Mouse (Mus musculus) forebrain, embryonic 15.5 days (tissue): Measurements from ENCODE around the gene Pithd1. TPM values are rescaled to one million over a fixed set of nuclear protein-coding genes. Genes with fewer than 3 reads are reported as not detected.

Source experiments
- ATAC-seq: fragments of 200-750 bp; cut with Nextera tagmentation; replicated peaks from 2 replicates; pipeline ENCODE4 v1.8.0; 2017; ENCODE audit warnings: mild to moderate bottlenecking, moderate TSS enrichment, moderate library complexity
- H3K27ac ChIP-seq: fragments of 300-500 bp; sonication (generic); replicated peaks from 2 replicates; pipeline ENCODE4 v1.5.1; 2015; ENCODE audit warnings: mild to moderate bottlenecking, inconsistent platforms
- H3K27me3 ChIP-seq: fragments of 300-500 bp; sonication (generic); 2 replicates; pipeline ENCODE4 v1.6.1; 2015; ENCODE audit warnings: inconsistent platforms
- H3K36me3 ChIP-seq: fragments of 300-500 bp; sonication (generic); 2 replicates; pipeline ENCODE4 v1.6.1; 2015; ENCODE audit warnings: mild to moderate bottlenecking, inconsistent platforms
- H3K4me1 ChIP-seq: fragments of 300-500 bp; sonication (generic); 2 replicates; pipeline ENCODE4 v1.6.1; 2015; ENCODE audit warnings: inconsistent platforms
- H3K4me2 ChIP-seq: fragments of 300-500 bp; sonication (generic); replicated peaks from 2 replicates; pipeline ENCODE4 v1.6.1; 2015; ENCODE audit warnings: mild to moderate bottlenecking, inconsistent platforms
- H3K4me3 ChIP-seq: fragments of 300-500 bp; sonication (generic); 2 replicates; pipeline ENCODE4 v1.5.1; 2015; ENCODE audit warnings: mild to moderate bottlenecking, inconsistent platforms
- H3K9ac ChIP-seq: fragments of 300-500 bp; sonication (generic); replicated peaks from 2 replicates; pipeline ENCODE4 v1.6.1; 2015; ENCODE audit warnings: mild to moderate bottlenecking, inconsistent platforms
- H3K9me3 ChIP-seq: fragments of 300-500 bp; sonication (generic); 2 replicates; pipeline ENCODE4 v1.6.1; 2016; ENCODE audit warnings: inconsistent platforms
- WGBS: fragments of 180-500 bp; shearing (Covaris S2); methylation state at CpG from one replicate; pipeline ENCODE4 v1.1.7; 2015; ENCODE audit warnings: mixed read lengths; 5-methylcytosine and 5-hydroxymethylcytosine counted together
- polyA plus RNA-seq: library from polyadenylated mRNA; unstranded; fragments of >200 nt; fragmentation: Nextera tagmentation; extraction: Ambion mirVana; gene quantifications from 2 replicates; pipeline ENCODE4 v1.2.1, GENCODE M21; 2015

Gene Pithd1
- polyA plus RNA-seq, 1 experiment from 2014 or later, result 55.3 TPM

GRCm38 (mm10) chr4:136020743-136021548, 33.9 kb upstream of the Pithd1 start:
- H3K27me3 ChIP-seq, result no peaks in the 10 kb centered on the region
- peak; percentile 80 for ATAC-seq

GRCm38 (mm10) chr4:136016059-136016602, 29.1 kb upstream of the Pithd1 start:
- Histone ChIP-seq H3K36me3 (peaks cover 22% of the 10 kb centered on the region), H3K27ac (no peak overlapping the region), H3K4me2 (no peak overlapping the region), H3K4me3 (no peak overlapping the region), H3K9ac (no peak overlapping the region), H3K27me3 (no peaks in the 10 kb centered on the region), H3K9me3 (no peaks in the 10 kb centered on the region), H3K4me1 (peaks cover 18% of the 10 kb centered on the region)
- WGBS, result 80% methylated on average over 3 of the region's 3 CpGs
- no peak for ATAC-seq

More at GRCm38 (mm10) chr4:136020743-136021548, 33.9 kb upstream of the Pithd1 start:
- H3K27ac ChIP-seq, result peak overlapping the region; percentile 82
- peak overlapping the region; percentile 93 for H3K4me3 ChIP-seq
- H3K9me3 ChIP-seq, result no peaks in the 10 kb centered on the region
- H3K4me1 ChIP-seq, result peaks cover 18% of the 10 kb centered on the region
- H3K9ac ChIP-seq, result peak overlapping the region; percentile 85
- peak overlapping the region; percentile 96 for H3K4me2 ChIP-seq
- no peaks in the 10 kb centered on the region for H3K36me3 ChIP-seq
- 3% methylated on average over 44 of the region's 62 CpGs for WGBS

- WGBS, result 88% methylated on average over 4 of the region's 4 CpGs
- Histone ChIP-seq H3K36me3 (peaks cover 70% of the 10 kb centered on the region), H3K27ac (no peak overlapping the region), H3K4me3 (no peak overlapping the region), H3K9me3 (no peaks in the 10 kb centered on the region), H3K27me3 (no peaks in the 10 kb centered on the region), H3K4me2 (no peak overlapping the region), H3K9ac (no peak overlapping the region), H3K4me1 (no peaks in the 10 kb centered on the region)
- no peak for ATAC-seq
These were observed 23.5 kb upstream of the Pithd1 start for GRCm38 (mm10) chr4:136010586-136010985.

GRCm38 (mm10) chr4:136008782-136009447, 21.9 kb upstream of the Pithd1 start:
- no peak for ATAC-seq
- H3K9me3 ChIP-seq, result no peaks in the 10 kb centered on the region
- no peaks in the 10 kb centered on the region for H3K27me3 ChIP-seq
- no peak overlapping the region for H3K4me3 ChIP-seq
- H3K9ac ChIP-seq, result no peak overlapping the region
- no peak overlapping the region for H3K27ac ChIP-seq
- peaks cover 86% of the 10 kb centered on the region for H3K36me3 ChIP-seq
- no peak overlapping the region for H3K4me2 ChIP-seq
- no peaks in the 10 kb centered on the region for H3K4me1 ChIP-seq
- WGBS, result 93% methylated on average over 8 of the region's 8 CpGs

GRCm38 (mm10) chr4:136006821-136007220, 19.8 kb upstream of the Pithd1 start:
- Histone ChIP-seq H3K27ac (no peak overlapping the region), H3K9me3 (no peaks in the 10 kb centered on the region), H3K36me3 (peaks cover 90% of the 10 kb centered on the region), H3K4me2 (no peak overlapping the region), H3K4me3 (no peak overlapping the region), H3K4me1 (no peaks in the 10 kb centered on the region), H3K9ac (no peak overlapping the region), H3K27me3 (no peaks in the 10 kb centered on the region)
- no peak for ATAC-seq
- 96% methylated on average over 3 of the region's 3 CpGs for WGBS

- ATAC-seq, result no peak
- Histone ChIP-seq H3K4me1 (no peaks in the 10 kb centered on the region), H3K9me3 (no peaks in the 10 kb centered on the region), H3K27me3 (no peaks in the 10 kb centered on the region), H3K9ac (no peak overlapping the region), H3K27ac (no peak overlapping the region), H3K4me2 (no peak overlapping the region), H3K4me3 (no peak overlapping the region), H3K36me3 (peaks cover 75% of the 10 kb centered on the region)
- WGBS, result 90% methylated on average over 2 of the region's 2 CpGs
These were observed 17.9 kb upstream of the Pithd1 start for GRCm38 (mm10) chr4:136004921-136005320.

- Histone ChIP-seq H3K27me3 (no peaks in the 10 kb centered on the region), H3K36me3 (peaks cover 68% of the 10 kb centered on the region), H3K4me1 (no peaks in the 10 kb centered on the region), H3K4me3 (no peak overlapping the region), H3K4me2 (no peak overlapping the region), H3K27ac (no peak overlapping the region), H3K9me3 (no peaks in the 10 kb centered on the region), H3K9ac (no peak overlapping the region)
- ATAC-seq, result no peak
- 83% methylated on average over 5 of the region's 5 CpGs for WGBS
These were observed 17.1 kb upstream of the Pithd1 start for GRCm38 (mm10) chr4:136004107-136004675.

- Histone ChIP-seq H3K4me2 (no peak overlapping the region), H3K4me3 (no peak overlapping the region), H3K9me3 (no peaks in the 10 kb centered on the region), H3K27ac (no peak overlapping the region), H3K36me3 (no peaks in the 10 kb centered on the region), H3K27me3 (no peaks in the 10 kb centered on the region), H3K4me1 (no peaks in the 10 kb centered on the region), H3K9ac (no peak overlapping the region)
- no peak for ATAC-seq
- 86% methylated on average over 4 of the region's 4 CpGs for WGBS
These were observed 8.1 kb upstream of the Pithd1 start for GRCm38 (mm10) chr4:135995118-135995517.

- H3K36me3 ChIP-seq, result no peaks in the 10 kb centered on the region
- no peak overlapping the region for H3K27ac ChIP-seq
- no peak overlapping the region for H3K4me3 ChIP-seq
- no peak for ATAC-seq
- no peaks in the 10 kb centered on the region for H3K9me3 ChIP-seq
- no peak overlapping the region for H3K4me2 ChIP-seq
- no peaks in the 10 kb centered on the region for H3K27me3 ChIP-seq
- no peaks in the 10 kb centered on the region for H3K4me1 ChIP-seq
- H3K9ac ChIP-seq, result no peak overlapping the region
- WGBS, result 95% methylated on average over 6 of the region's 6 CpGs
These were observed 6.9 kb upstream of the Pithd1 start for GRCm38 (mm10) chr4:135993941-135994340.

GRCm38 (mm10) chr4:135987714-135988113, 650 bp upstream of the Pithd1 start:
- peaks cover 9% of the 10 kb centered on the region; the same call in 1 of the 2 replicates for H3K36me3 ChIP-seq
- peak overlapping the region; percentile 91 for H3K27ac ChIP-seq
- no peaks in the 10 kb centered on the region for H3K27me3 ChIP-seq
- H3K9me3 ChIP-seq, result no peaks in the 10 kb centered on the region
- WGBS, result 71% methylated on average over 9 of the region's 9 CpGs
- H3K4me2 ChIP-seq, result peak overlapping the region; percentile 93
- H3K4me1 ChIP-seq, result peaks cover 21% of the 10 kb centered on the region
- peak overlapping the region; percentile 85 for H3K4me3 ChIP-seq
- ATAC-seq, result peak; percentile 11; the same call in 1 of the 2 replicates
- peak overlapping the region; percentile 91 for H3K9ac ChIP-seq

- Histone ChIP-seq H3K9ac (peak overlapping the region; percentile 91), H3K9me3 (no peaks in the 10 kb centered on the region), H3K4me3 (peak overlapping the region; percentile 85), H3K27me3 (no peaks in the 10 kb centered on the region), H3K4me1 (peaks cover 21% of the 10 kb centered on the region), H3K4me2 (peak overlapping the region; percentile 93), H3K36me3 (peaks cover 9% of the 10 kb centered on the region; the same call in 1 of the 2 replicates), H3K27ac (peak overlapping the region; percentile 91)
- 5% methylated on average over 23 of the region's 23 CpGs for WGBS
- no peak for ATAC-seq
These were observed 642 bp downstream of the Pithd1 start for GRCm38 (mm10) chr4:135986301-135986942.
